Mouse (Mus musculus) lung, adult 2 months (tissue): ENCODE data around the gene Anapc7. TPM values are rescaled to one million over a fixed set of nuclear protein-coding genes. Genes with fewer than 3 reads are reported as not detected.
"Not testable (repeated sequence)": the region's sequence is repeated elsewhere in the genome, so short reads cannot be mapped to it uniquely, and the experiment has no call there.

ENCODE experiments used
- DNase-seq: peaks from one replicate; pipeline ENCODE4 v3.0.0; 2022
- H3K4me1 ChIP-seq: fragments of 200-500 bp; 2 replicates; pipeline ENCODE4 v1.6.1; 2011; ENCODE audit warnings: low read length; ENCODE audit not compliant: control insufficient read depth, insufficient read depth
- H3K4me3 ChIP-seq: fragments of 200-500 bp; replicated peaks from 2 replicates; pipeline ENCODE3; 2011; ENCODE audit warnings: low read depth, mild to moderate bottlenecking, control low read depth, low read length; ENCODE audit errors: extremely low read depth
- CTCF ChIP-seq: fragments of 200-500 bp; IDR thresholded peaks from 2 replicates; pipeline ENCODE4 v1.5.1; 2011; ENCODE audit warnings: mild to moderate bottlenecking, low read length, control low read depth; ENCODE audit not compliant: insufficient read depth
- POLR2A ChIP-seq: fragments of 200-500 bp; IDR thresholded peaks from 2 replicates; pipeline ENCODE4 v1.6.1; 2011; ENCODE audit warnings: low read depth, mild to moderate bottlenecking, control low read depth, low read length, borderline replicate concordance; ENCODE audit errors: extremely low read depth
- WGBS: fragments of 180-500 bp; shearing (Covaris S2); methylation state at CpG from one replicate; pipeline ENCODE4 v1.1.7; 2018; 5-methylcytosine and 5-hydroxymethylcytosine counted together
- polyA plus RNA-seq: library from polyadenylated mRNA; depleted of rRNA; stranded (reverse); fragments of >200 nt; gene quantifications from 2 replicates; pipeline ENCODE4 v1.2.3, GENCODE M21; 2012; rRNA removed

Gene Anapc7
- polyA plus RNA-seq, 1 experiment, result 20.5 TPM

DNA sequence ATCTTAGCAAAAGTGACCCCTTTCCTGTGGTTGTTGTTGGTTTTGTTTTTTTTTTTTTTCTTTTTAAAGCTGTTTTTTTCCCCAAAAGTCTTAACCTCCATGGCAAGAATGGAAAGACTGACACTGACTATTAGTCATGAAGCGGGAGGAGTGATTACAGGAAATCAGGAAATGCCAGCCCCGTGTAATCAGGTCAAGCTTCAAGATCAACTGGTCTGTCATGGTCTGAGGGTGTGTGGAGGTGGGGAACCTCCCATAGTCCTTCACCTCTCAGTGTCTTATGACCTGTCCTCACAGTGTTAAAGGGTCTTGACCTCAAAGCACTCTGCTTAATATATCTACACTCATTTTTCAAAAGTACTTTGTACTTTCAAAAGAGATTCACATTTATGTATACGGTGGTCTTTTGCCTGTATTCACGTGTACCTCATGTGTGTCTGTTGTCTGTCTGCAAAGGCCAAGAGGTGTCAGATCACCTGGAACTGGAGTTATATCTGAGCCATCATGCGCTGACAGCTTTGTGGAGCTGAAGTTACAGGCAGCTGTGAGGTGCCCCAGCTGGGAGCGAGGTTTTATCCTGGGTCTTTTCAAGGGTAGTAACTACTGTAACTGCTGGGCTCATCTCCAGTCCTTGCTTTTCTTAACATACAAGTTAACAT is 61.4 kb downstream of the Anapc7 start:
- no peak for DNase-seq
- H3K4me3 ChIP-seq, result no peak overlapping the region
- no peaks in the 10 kb centered on the region for H3K4me1 ChIP-seq
- WGBS, result 75% methylated on average over 6 of the region's 6 CpGs
- TF ChIP-seq POLR2A (no peak), CTCF (no peak)

DNA sequence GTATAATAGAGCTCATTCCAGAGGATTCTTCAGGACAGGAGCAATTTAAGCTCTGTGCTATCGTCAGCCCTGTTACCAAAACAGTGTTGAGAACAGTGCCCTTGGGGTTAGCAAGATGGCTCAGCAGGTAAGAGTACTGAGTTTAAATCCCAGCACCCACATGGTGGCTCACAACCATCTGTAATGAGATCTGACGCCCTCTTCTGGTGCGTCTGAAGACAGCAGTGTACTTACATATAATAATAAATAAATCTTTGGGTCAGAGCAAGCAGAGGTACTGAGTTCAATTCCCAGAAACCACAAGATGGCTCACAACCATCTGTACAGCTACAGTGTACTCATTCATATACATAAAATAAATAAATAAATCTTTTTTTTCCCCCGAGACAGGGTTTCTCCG is 64.8 kb downstream of the Anapc7 start:
- not testable (repeated sequence) for H3K4me3 ChIP-seq, H3K4me1 ChIP-seq, DNase-seq
- 77% methylated on average over 5 of the region's 5 CpGs for WGBS

DNA sequence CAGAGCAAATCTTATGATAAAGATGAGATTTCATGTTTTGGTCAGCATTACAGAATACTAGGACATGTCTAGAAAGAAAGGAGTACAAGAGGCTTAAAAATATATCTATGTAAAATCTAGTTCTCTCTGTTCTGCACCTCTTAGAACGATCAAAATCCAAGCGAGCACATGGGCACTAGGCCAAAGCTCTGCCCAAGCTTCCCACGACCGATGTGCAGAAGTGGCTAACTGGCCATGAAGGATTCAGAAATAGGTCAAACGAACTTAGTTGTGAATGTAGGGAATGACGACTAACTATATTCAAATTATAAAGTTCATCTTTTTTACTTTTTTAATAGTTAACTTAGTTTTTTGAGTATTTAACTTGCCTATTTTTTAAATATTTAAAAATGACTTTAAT is 66.3 kb downstream of the Anapc7 start:
- no peaks in the 10 kb centered on the region for H3K4me1 ChIP-seq
- H3K4me3 ChIP-seq, result no peak overlapping the region
- no peak for DNase-seq
- TF ChIP-seq CTCF (no peak), POLR2A (no peak)
- WGBS, result 70% methylated on average over 6 of the region's 6 CpGs

DNA sequence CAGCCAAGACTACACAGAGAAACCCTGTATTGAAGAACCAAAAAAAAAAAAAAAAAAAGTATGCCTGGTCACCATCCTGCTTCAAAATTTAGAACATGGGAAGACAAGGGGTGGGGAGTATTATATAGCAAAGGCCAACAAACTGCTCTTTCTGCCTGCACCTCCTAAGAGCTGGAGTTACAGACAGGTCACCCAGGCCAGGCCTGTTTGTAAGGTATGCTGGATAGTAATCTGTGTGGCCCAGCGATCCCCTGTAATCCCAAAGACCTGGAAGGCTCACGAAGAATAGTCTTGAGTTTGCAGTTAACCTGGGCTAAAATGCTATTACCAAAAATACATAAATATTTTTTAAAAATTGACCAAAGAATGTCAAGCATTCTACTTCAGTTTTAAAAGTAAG is 68.7 kb downstream of the Anapc7 start:
- 95% methylated on average over 2 of the region's 2 CpGs for WGBS
- TF ChIP-seq POLR2A, result no peak
- TF ChIP-seq CTCF, result no peak
- H3K4me3 ChIP-seq, result no peak overlapping the region
- H3K4me1 ChIP-seq, result no peaks in the 10 kb centered on the region; the same call in 1 of the 2 replicates
- no peak for DNase-seq

DNA sequence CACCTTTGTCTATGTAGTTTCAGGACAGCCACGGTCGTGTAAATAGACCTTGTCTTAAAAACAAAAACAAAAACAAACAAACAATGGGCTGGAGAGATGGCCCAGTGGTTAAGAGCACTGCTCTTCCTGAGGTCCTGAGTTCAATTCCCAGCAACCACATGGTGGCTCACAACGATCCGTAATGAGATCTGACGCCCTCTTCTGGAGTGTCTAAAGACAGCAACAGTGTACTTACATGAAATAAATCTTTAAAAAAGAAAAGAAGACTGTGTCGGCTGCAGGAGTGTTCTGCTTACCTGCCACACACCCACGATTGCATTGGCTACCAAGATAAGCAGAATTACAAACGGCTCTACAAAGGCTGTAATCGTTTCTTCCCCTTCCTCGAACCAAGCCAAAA is 69.9 kb downstream of the Anapc7 start:
- WGBS, result 86% methylated on average over 10 of the region's 10 CpGs
- peaks cover 3% of the 10 kb centered on the region for H3K4me1 ChIP-seq
- no peak for DNase-seq
- TF ChIP-seq CTCF (no peak), POLR2A (no peak)
- H3K4me3 ChIP-seq, result no peak overlapping the region

DNA sequence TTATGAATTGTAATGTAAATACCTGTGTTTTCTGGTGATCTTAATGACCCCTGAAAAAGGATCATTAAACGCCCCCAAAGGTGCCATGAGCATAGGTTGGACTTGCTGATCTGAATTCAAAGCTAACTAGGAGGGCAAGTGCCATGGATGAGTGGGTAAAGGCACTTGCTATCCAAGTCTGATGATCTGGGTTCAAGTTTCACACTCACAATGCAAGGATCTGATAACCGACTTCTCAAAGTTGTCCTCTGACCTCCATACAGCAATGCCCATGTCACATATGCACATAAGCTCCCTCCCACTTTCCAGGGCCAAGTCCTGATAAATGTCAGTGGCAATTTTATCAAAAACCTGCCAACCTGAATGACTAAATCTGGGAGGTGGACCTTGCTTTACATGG is 71.5 kb downstream of the Anapc7 start:
- H3K4me3 ChIP-seq, result no peak overlapping the region
- TF ChIP-seq CTCF (no peak), POLR2A (no peak)

DNA sequence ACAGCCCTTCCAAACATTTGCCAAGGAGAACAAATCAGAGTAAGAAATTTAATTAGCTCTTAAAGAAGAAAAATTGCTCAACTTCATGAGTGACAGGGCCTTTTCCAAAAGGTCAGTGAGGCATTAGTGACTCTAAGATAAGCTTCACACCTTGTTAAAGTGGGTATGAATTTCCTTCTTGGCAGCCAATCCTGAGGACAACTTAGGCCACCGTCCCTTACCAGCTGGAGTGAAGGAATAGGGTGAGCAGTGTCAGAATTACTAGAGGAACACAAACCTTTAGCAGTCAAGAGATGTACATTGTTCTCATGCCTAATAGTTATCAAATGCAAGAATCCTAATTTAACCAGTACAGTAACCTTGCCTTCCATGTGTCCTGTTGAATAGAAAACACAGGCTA is 73.0 kb downstream of the Anapc7 start:
- WGBS, result 31% methylated on average over 1 of the region's 1 CpGs

More for the DNA sequence above, 71.5 kb downstream of the Anapc7 start:
- H3K4me1 ChIP-seq, result peaks cover 5% of the 10 kb centered on the region
- WGBS, result 86% methylated on average over 2 of the region's 2 CpGs
- DNase-seq, result no peak

More for the DNA sequence above, 73.0 kb downstream of the Anapc7 start:
- DNase-seq, result no peak
- no peak overlapping the region for H3K4me3 ChIP-seq
- H3K4me1 ChIP-seq, result peaks cover 6% of the 10 kb centered on the region
- TF ChIP-seq CTCF (no peak), POLR2A (no peak)

Other genes starting within 250 kb of the Anapc7 start
- 19.6 and 21.9 TPM in 2 replicates for gene Hvcn1, start 214.9 kb upstream of the Anapc7 start, polyA plus RNA-seq
- gene Tctn1, start 157.2 kb upstream of the Anapc7 start, polyA plus RNA-seq, result 29.8 and 33.2 TPM in 2 replicates
- gene Pptc7, start 137.3 kb upstream of the Anapc7 start, polyA plus RNA-seq, result 30.4 and 35.3 TPM in 2 replicates
- 2.6 and 2.9 TPM in 2 replicates for gene Rad9b, start 67.5 kb upstream of the Anapc7 start, polyA plus RNA-seq
- gene Vps29, start 67.3 kb upstream of the Anapc7 start, polyA plus RNA-seq, result 29.8 and 58.1 TPM in 2 replicates
- gene Gpn3, start 49.8 kb upstream of the Anapc7 start, polyA plus RNA-seq, result 42.4 and 57.6 TPM in 2 replicates
- gene Fam216a, start 49.3 kb upstream of the Anapc7 start, polyA plus RNA-seq, result 18.9 and 22.5 TPM in 2 replicates
- 114 and 144 TPM in 2 replicates for gene Arpc3, start 29.8 kb upstream of the Anapc7 start, polyA plus RNA-seq
- gene Atp2a2, start 80.5 kb downstream of the Anapc7 start, polyA plus RNA-seq, result 90.8 and 126 TPM in 2 replicates
- gene Ift81, start 192.8 kb downstream of the Anapc7 start, polyA plus RNA-seq, result 2.6 and 6.7 TPM in 2 replicates
- 36.5 and 53.2 TPM in 2 replicates for gene P2rx7, start 222.2 kb downstream of the Anapc7 start, polyA plus RNA-seq